Mouse (Mus musculus) ES-Bruce4 (cell line): ENCODE results near the gene Tmod2.
"Not testable (repeated sequence)": the region's sequence is repeated elsewhere in the genome, so short reads cannot be mapped to it uniquely, and the experiment has no call there.

Experiments used
- CTCF ChIP-seq: IDR thresholded peaks from one replicate; pipeline ENCODE4 v1.8.1; 2011; ENCODE audit warnings: low read depth, low read length
- EP300 ChIP-seq: IDR thresholded peaks from 2 replicates; pipeline ENCODE4 v1.6.1; 2011; ENCODE audit warnings: low read depth, low read length; ENCODE audit not compliant: insufficient read depth
- POLR2A ChIP-seq: IDR thresholded peaks from one replicate; pipeline ENCODE4 v1.8.1; 2011; ENCODE audit warnings: low read length; ENCODE audit not compliant: insufficient read depth

DNA sequence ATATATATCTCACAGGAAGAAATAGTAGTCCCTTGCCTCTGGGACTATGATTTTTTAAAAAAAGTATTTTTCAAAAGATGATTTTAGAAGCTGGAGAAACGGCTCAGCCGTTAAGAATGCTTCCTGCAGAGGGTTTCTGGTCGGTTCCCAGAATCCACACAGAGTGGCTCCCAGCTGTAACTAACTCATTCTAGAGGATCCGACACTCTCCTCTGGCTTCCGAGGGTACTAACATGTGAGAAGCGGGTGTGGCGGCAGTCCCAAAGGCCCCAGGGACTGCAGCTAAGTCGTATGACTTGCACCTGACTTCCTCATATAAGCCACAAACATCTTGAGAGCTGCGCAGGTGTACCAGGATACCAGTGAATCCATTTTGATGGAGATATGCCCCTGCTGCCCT lies 78.1 kb downstream of the Tmod2 start:
- not testable (repeated sequence) for TF ChIP-seq POLR2A, CTCF, EP300
